Mouse (Mus musculus) myocyte (in vitro differentiated cells): ENCODE results near the gene Hspb7. TPM values are rescaled to one million over a fixed set of nuclear protein-coding genes. Genes with fewer than 3 reads are reported as not detected.
A peak's percentile ranks its signal among the peaks of the same experiment; 100 is the strongest.

ENCODE experiments used
- H3K27me3 ChIP-seq: one replicate; pipeline ENCODE4 v1.6.1; 2011; ENCODE audit not compliant: control insufficient read depth, insufficient read depth, insufficient read length
- H3K36me3 ChIP-seq: one replicate; pipeline ENCODE4 v1.6.1; 2011; ENCODE audit not compliant: control insufficient read depth, insufficient read depth
- H3K4me2 ChIP-seq: one replicate; pipeline ENCODE4 v1.6.1; 2011; ENCODE audit warnings: low read depth, control low read depth
- H3K4me3 ChIP-seq: one replicate; pipeline ENCODE4 v1.5.1; 2011; ENCODE audit warnings: mild to moderate bottlenecking, control low read depth, moderate library complexity
- H3K79me2 ChIP-seq: one replicate; pipeline ENCODE4 v1.6.1; 2011; ENCODE audit not compliant: control insufficient read depth, insufficient read depth
- H3ac ChIP-seq: one replicate; pipeline ENCODE4 v1.6.1; 2011; ENCODE audit not compliant: control insufficient read depth, insufficient read length
- CEBPB ChIP-seq: IDR thresholded peaks from 2 replicates; pipeline ENCODE4 v1.6.1; 2011; ENCODE audit warnings: mild to moderate bottlenecking, moderate library complexity; ENCODE audit not compliant: poor library complexity, insufficient read depth, severe bottlenecking
- E2F4 ChIP-seq: IDR thresholded peaks from one replicate; pipeline ENCODE4 v1.6.1; 2011; ENCODE audit warnings: mild to moderate bottlenecking, control low read depth, moderate library complexity; ENCODE audit not compliant: insufficient read depth
- MAX ChIP-seq: IDR thresholded peaks from one replicate; pipeline ENCODE4 v1.6.1; 2011; ENCODE audit warnings: low read depth, mild to moderate bottlenecking, control low read depth
- MYOD1 ChIP-seq, 3 experiments: IDR thresholded peaks; one replicate each; pipeline ENCODE4 v1.6.1; 2011; ENCODE audit warnings: control low read depth in 2 of 3, low read depth in 2 of 3, mild to moderate bottlenecking in 2 of 3, moderate library complexity in 1 of 3; ENCODE audit not compliant: insufficient read length in 2 of 3, control insufficient read depth in 1 of 3
- MYOG ChIP-seq, 3 experiments: IDR thresholded peaks; one replicate each; pipeline ENCODE4 v1.6.1; 2011; ENCODE audit warnings: control low read depth in 2 of 3, low read depth in 2 of 3, mild to moderate bottlenecking in 2 of 3; ENCODE audit not compliant: insufficient read length in 2 of 3, control insufficient read depth in 1 of 3, insufficient read depth in 1 of 3
- POLR2A ChIP-seq: IDR thresholded peaks from one replicate; pipeline ENCODE4 v1.6.1; 2011; ENCODE audit warnings: low read depth, mild to moderate bottlenecking, control low read depth, moderate library complexity; ENCODE audit not compliant: insufficient read length
- POLR2AphosphoS2 ChIP-seq: IDR thresholded peaks from one replicate; pipeline ENCODE4 v1.6.1; 2011; ENCODE audit warnings: low read depth, control low read depth; ENCODE audit not compliant: insufficient read length
- REST ChIP-seq: IDR thresholded peaks from one replicate; pipeline ENCODE4 v1.6.1; 2011; ENCODE audit warnings: mild to moderate bottlenecking, control low read depth, moderate library complexity; ENCODE audit not compliant: insufficient read depth, insufficient read length
- SRF ChIP-seq: IDR thresholded peaks from one replicate; pipeline ENCODE4 v1.6.1; 2011; ENCODE audit warnings: low read depth; ENCODE audit not compliant: control insufficient read depth, insufficient read length
- TCF12 ChIP-seq: IDR thresholded peaks from one replicate; pipeline ENCODE4 v1.6.1; 2011; ENCODE audit warnings: mild to moderate bottlenecking, control low read depth; ENCODE audit not compliant: poor library complexity, insufficient read depth, severe bottlenecking
- TCF3 ChIP-seq: IDR thresholded peaks from one replicate; pipeline ENCODE4 v1.6.1; 2011; ENCODE audit warnings: low read depth, control low read depth; ENCODE audit not compliant: insufficient read length
- USF1 ChIP-seq: IDR thresholded peaks from one replicate; pipeline ENCODE4 v1.6.1; 2011; ENCODE audit warnings: low read depth, mild to moderate bottlenecking, control low read depth, moderate library complexity
- polyA plus RNA-seq: library from polyadenylated mRNA; unstranded; fragments of >200 nt; fragmentation: generic; extraction: Trizol; gene quantifications from one replicate; pipeline ENCODE4 v1.2.1, GENCODE M21; 2012; ENCODE audit warnings: missing spikeins

The Hspb7 gene
- polyA plus RNA-seq, 1 experiment: 31.1 TPM

DNA sequence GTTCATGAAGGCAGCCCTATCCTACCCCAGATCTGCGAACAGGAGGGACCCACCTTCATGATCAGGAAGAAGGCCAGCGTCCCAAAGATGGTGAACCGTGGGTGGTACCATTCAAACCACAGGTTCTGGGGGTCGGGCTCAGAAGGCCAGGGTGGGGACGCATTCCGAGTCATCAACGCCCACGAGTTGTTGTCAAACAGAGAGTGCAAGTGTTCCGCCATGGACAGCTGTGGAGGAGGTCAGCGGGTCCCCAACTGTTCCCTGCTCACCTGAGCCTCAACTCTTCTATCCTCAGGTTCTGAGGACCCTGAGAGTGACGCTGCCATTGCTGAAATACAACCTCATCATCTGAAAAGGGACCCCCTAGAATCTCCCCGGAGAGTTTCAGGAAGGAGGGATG lies 29.3 kb upstream of the Hspb7 start:
- Histone ChIP-seq H3K4me2 (no peak overlapping the region), H3K36me3 (no peaks in the 10 kb centered on the region), H3K79me2 (no peaks in the 10 kb centered on the region), H3K4me3 (no peak overlapping the region), H3K27me3 (no peaks in the 10 kb centered on the region), H3ac (no peak overlapping the region)
- TF ChIP-seq SRF (no peak), MYOG (IDR thresholded peaks at IDR 0.05; ENCODE audit: control insufficient read depth in 1 of 3, insufficient read depth in 1 of 3, insufficient read length in 2 of 3, low read depth in 2 of 3) (peak in 2 of 3 experiments; percentile 8 to 64), CEBPB (no peak), MYOD1 (IDR thresholded peaks at IDR 0.05; ENCODE audit: control insufficient read depth in 1 of 3, insufficient read length in 2 of 3, low read depth in 2 of 3) (peak in 1 of 3 experiments; percentile 60), REST (no peak), POLR2A (no peak), TCF3 (no peak), POLR2AphosphoS2 (no peak), USF1 (no peak), E2F4 (no peak), TCF12 (no peak), MAX (no peak)

DNA sequence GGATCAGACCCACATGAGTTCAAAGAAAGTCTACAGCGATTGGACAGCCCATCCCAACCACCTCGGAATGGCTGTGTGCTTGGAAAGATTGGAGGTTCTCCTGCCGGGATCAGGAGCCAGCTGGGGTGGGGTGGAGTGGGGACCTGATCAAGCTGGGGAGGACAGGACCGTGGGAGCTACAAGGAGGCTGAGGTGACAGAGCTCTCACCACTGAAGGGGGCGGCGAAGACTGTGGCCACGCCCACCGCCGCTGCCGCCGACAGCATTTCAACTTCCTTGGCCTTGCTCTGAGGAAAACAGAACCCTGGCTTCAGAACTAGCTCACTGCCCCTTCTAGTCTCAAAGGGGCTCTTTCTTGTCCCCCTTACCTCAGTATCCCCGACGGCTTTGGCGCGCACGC lies 25.8 kb upstream of the Hspb7 start:
- Histone ChIP-seq H3K79me2 (no peaks in the 10 kb centered on the region), H3K4me2 (no peak overlapping the region), H3K27me3 (peaks cover 8% of the 10 kb centered on the region), H3K4me3 (no peak overlapping the region), H3K36me3 (no peaks in the 10 kb centered on the region), H3ac (no peak overlapping the region)
- TF ChIP-seq REST (no peak), SRF (no peak), TCF12 (no peak), MAX (no peak), E2F4 (no peak), USF1 (no peak), MYOG (IDR thresholded peaks at IDR 0.05; ENCODE audit: control insufficient read depth in 1 of 3, insufficient read depth in 1 of 3, insufficient read length in 2 of 3, low read depth in 2 of 3) (no peak)

DNA sequence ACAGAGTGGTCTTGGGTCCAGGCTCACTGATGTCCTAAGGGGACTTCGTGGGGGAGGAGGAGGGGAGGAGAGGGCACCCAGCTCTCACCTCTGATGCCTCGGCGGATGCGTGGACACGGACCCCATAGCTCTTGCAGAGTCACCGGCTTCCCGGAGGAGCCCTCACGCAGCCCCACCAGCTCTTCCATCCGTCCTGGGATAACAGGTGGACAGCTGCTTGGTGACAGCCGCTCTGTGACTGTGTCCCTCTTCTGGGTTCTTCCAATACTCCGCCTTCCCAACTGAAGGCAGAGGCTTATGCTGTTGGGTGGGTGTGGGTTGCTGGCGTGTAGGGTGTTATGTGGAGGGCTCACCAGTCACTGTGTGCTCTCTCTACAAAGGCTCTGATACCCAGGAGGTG lies 22.7 kb upstream of the Hspb7 start:
- Histone ChIP-seq H3ac (no peak overlapping the region), H3K4me3 (no peak overlapping the region), H3K79me2 (no peaks in the 10 kb centered on the region), H3K36me3 (no peaks in the 10 kb centered on the region), H3K27me3 (peaks cover 8% of the 10 kb centered on the region), H3K4me2 (no peak overlapping the region)
- TF ChIP-seq REST: no peak
- TF ChIP-seq CEBPB: no peak
- no peak for TF ChIP-seq TCF3
- peak in 1 of 3 experiments; percentile 66 for TF ChIP-seq MYOG (IDR thresholded peaks at IDR 0.05; ENCODE audit: control insufficient read depth in 1 of 3, insufficient read depth in 1 of 3, insufficient read length in 2 of 3, low read depth in 2 of 3)
- TF ChIP-seq USF1: no peak
- TF ChIP-seq MYOD1 (IDR thresholded peaks at IDR 0.05; ENCODE audit: control insufficient read depth in 1 of 3, insufficient read length in 2 of 3, low read depth in 2 of 3): peak in 2 of 3 experiments; percentile 40 to 61
- TF ChIP-seq POLR2AphosphoS2: no peak
- TF ChIP-seq POLR2A: no peak

DNA sequence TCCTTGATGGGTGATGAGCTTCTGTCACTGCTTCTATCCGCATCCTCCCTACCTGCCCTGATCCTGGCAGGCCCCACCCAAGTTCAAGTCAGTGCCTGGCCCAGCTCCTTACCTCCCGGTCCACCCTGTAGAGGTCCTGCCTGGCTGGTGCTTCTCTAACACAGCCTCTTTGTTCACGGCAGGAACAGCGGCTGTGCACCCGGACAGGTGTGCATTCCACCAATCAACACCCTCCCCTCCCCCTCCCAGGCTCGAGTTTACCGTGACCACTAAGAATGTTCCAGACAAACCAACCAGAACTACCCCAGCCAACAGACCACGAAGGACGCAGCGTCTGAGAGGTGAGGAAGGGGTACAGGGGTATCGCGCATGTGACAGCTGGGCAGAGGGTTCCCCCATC lies 22.0 kb upstream of the Hspb7 start, which contains the start of gene Clcnka:
Gene Clcnka, minus strand, starts transcription at position 180 of the 400 bp plus-strand sequence.
- Histone ChIP-seq H3ac (no peak within 1 kb of the TSS), H3K79me2 (no peaks in the 10 kb centered on the region), H3K27me3 (peaks cover 8% of the 10 kb centered on the region), H3K4me2 (no peak within 1 kb of the TSS), H3K36me3 (no peaks in the 10 kb centered on the region), H3K4me3 (no peak within 1 kb of the TSS)
- TF ChIP-seq MAX (no peak), REST (no peak), E2F4 (no peak), MYOG (IDR thresholded peaks at IDR 0.05; ENCODE audit: control insufficient read depth in 1 of 3, insufficient read depth in 1 of 3, insufficient read length in 2 of 3, low read depth in 2 of 3) (peak in 1 of 3 experiments; percentile 60), POLR2AphosphoS2 (no peak), CEBPB (no peak), USF1 (no peak), MYOD1 (IDR thresholded peaks at IDR 0.05; ENCODE audit: control insufficient read depth in 1 of 3, insufficient read length in 2 of 3, low read depth in 2 of 3) (peak in 1 of 3 experiments; percentile 68), POLR2A (no peak), TCF3 (no peak), SRF (no peak)

DNA sequence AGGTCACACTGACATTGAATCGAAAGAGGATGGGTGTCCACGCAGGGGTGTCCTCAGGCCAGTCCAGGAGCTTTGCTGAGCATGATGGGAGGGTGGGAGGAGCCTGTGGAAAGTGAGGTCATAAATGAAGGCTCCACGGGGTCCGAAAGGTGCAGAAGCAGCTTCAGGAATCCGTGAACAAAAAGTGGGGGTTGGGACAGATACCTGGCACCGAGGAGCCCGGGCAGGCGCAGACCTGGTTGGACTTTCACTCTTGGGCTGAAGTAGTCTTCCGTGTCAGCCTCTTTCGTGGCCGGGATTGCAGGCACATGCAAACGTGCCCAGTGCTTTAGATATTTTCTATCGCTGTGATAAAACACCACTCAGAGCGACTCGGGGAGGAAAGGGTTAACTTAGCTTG lies 20.4 kb upstream of the Hspb7 start:
- Histone ChIP-seq H3ac (no peak overlapping the region), H3K4me3 (no peak overlapping the region), H3K79me2 (no peaks in the 10 kb centered on the region), H3K27me3 (peaks cover 8% of the 10 kb centered on the region), H3K4me2 (no peak overlapping the region), H3K36me3 (no peaks in the 10 kb centered on the region)
- TF ChIP-seq USF1: no peak
- TF ChIP-seq MAX: no peak
- TF ChIP-seq POLR2AphosphoS2: no peak
- no peak for TF ChIP-seq TCF3
- TF ChIP-seq E2F4: no peak
- TF ChIP-seq TCF12: no peak
